8 mouse cellular contexts compared by ENCODE assay signal in the genomic region with DNA sequence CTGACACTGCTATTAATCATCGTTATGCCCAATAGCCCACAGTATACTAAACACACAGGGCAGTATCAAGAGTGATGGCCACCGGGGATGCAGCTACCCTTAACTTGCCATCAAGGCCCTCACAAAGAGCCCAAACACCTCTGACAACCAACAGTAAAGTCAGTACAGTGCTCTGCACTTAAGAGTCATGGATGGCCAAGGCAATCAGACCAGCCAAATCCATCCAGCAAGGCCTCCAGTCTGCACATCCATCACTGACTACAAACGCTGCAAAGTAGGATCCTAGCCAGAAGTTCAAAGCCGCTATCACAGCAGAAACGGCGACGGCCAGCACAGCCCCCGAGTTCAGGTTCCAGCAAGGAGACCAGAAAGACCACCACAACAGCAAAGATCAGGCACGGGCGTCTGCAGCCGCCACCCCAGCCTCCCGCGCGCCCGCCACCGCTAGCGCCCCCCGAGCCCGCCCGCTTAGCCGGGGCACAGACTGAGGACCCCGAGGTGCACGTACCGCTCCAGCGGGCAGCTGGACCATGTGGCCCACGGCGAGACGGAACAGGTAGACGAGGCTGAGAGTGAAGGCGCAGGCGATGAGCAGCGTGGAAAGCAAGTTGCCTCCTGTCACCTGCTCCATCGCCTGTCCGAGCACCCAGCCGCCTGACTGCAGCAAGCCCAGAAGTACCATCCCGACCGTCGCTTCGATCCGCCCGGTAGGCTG. TPM values are rescaled to one million over a fixed set of nuclear protein-coding genes. Genes with fewer than 3 reads are reported as not detected.
DNase-seq lines count a peak whose midpoint lies in the region; ATAC-seq and TF ChIP-seq lines count a peak whose summit lies in the region.

No protein-coding gene starts in this region.

- H3K27ac ChIP-seq in heart, embryonic 12.5 days (ENCODE audit: poor library complexity, severe bottlenecking), result peak overlapping the region; percentile 94
- peak overlapping the region; percentile 95 for H3K27ac ChIP-seq in forebrain, postnatal 0 days (ENCODE audit: low read depth, low read length)
- H3K27ac ChIP-seq in liver, embryonic 15.5 days (replicated peaks), result peak overlapping the region; percentile 81
- peak overlapping the region; percentile 96 for H3K27ac ChIP-seq in stomach, embryonic 15.5 days

- H3K9ac ChIP-seq in heart, embryonic 12.5 days, result peak overlapping the region; percentile 88
- H3K9ac ChIP-seq in forebrain, postnatal 0 days, result peak overlapping the region; percentile 84
- peak overlapping the region; percentile 75 for H3K9ac ChIP-seq in liver, embryonic 15.5 days
- peak overlapping the region; percentile 64 for H3K9ac ChIP-seq in stomach, embryonic 15.5 days

- DNase-seq in heart, postnatal 14 days, result no peak
- peak; percentile 2 for DNase-seq in thymus, postnatal 0 days (ENCODE audit: low spot score)
- no peak for DNase-seq in thymus, postnatal 25 days
- no peak for DNase-seq in forebrain, postnatal 0 days
- no peak for DNase-seq in kidney, postnatal 25 days

- no peaks in the 10 kb centered on the region for H3K27me3 ChIP-seq in heart, embryonic 12.5 days (replicated peaks)
- H3K27me3 ChIP-seq in forebrain, postnatal 0 days (ENCODE audit: insufficient read depth, low read length), result no peaks in the 10 kb centered on the region
- H3K27me3 ChIP-seq in liver, embryonic 15.5 days, result no peaks in the 10 kb centered on the region
- no peaks in the 10 kb centered on the region for H3K27me3 ChIP-seq in stomach, embryonic 15.5 days (replicated peaks)

- H3K36me3 ChIP-seq in heart, embryonic 12.5 days, result peaks cover 30% of the 10 kb centered on the region
- peaks cover 26% of the 10 kb centered on the region for H3K36me3 ChIP-seq in forebrain, postnatal 0 days (ENCODE audit: insufficient read depth)
- peaks cover 30% of the 10 kb centered on the region for H3K36me3 ChIP-seq in liver, embryonic 15.5 days (replicated peaks)
- peaks cover 18% of the 10 kb centered on the region for H3K36me3 ChIP-seq in stomach, embryonic 15.5 days

- ATAC-seq in heart, embryonic 12.5 days (ENCODE audit: insufficient number of reproducible peaks, low FRiP score), result peak; percentile 58
- ATAC-seq in forebrain, postnatal 0 days, result peak; percentile 45
- peak; percentile 27 for ATAC-seq in liver, embryonic 15.5 days (ENCODE audit: insufficient read depth)
- ATAC-seq in stomach, embryonic 15.5 days (ENCODE audit: insufficient read depth, low FRiP score, low read depth), result peak; percentile 37

- 1% methylated on average over 41 of the region's 41 CpGs for WGBS in heart, embryonic 12.5 days
- under 1% methylated on average over 41 of the region's 41 CpGs for WGBS in forebrain, postnatal 0 days
- WGBS in liver, embryonic 15.5 days (ENCODE audit: insufficient replicate concordance), result 2% methylated on average over 41 of the region's 41 CpGs
- WGBS in stomach, embryonic 15.5 days, result under 1% methylated on average over 41 of the region's 41 CpGs

- H3K4me3 ChIP-seq in heart, embryonic 12.5 days, result peak overlapping the region; percentile 88
- peak overlapping the region; percentile 95 for H3K4me3 ChIP-seq in forebrain, postnatal 0 days (ENCODE audit: low read depth, low read length)
- H3K4me3 ChIP-seq in liver, embryonic 15.5 days (replicated peaks), result peak overlapping the region; percentile 84
- H3K4me3 ChIP-seq in stomach, embryonic 15.5 days (replicated peaks), result peak overlapping the region; percentile 71

- intact Hi-C loops in heart, postnatal 14 days (cut with DNase I), result no loop called here

- no peak for TF ChIP-seq CTCF in forebrain, postnatal 0 days (IDR thresholded peaks at IDR 0.05; ENCODE audit: low read depth)

- peaks cover 7% of the 10 kb centered on the region for H3K4me1 ChIP-seq in heart, embryonic 12.5 days (replicated peaks)
- H3K4me1 ChIP-seq in forebrain, postnatal 0 days (ENCODE audit: insufficient read depth), result 0 out of 2 replicates have a peak, but pooled peaks cover 4% of the 10 kb centered on the region
- peaks cover 20% of the 10 kb centered on the region for H3K4me1 ChIP-seq in liver, embryonic 15.5 days (replicated peaks)
- H3K4me1 ChIP-seq in stomach, embryonic 15.5 days, result no peaks in the 10 kb centered on the region

- H3K4me2 ChIP-seq in heart, embryonic 12.5 days, result peak overlapping the region; percentile 89
- peak overlapping the region; percentile 58 for H3K4me2 ChIP-seq in forebrain, postnatal 0 days (ENCODE audit: low read depth)
- H3K4me2 ChIP-seq in liver, embryonic 15.5 days, result peak overlapping the region; percentile 97
- peak overlapping the region; percentile 68 for H3K4me2 ChIP-seq in stomach, embryonic 15.5 days

- H3K9me3 ChIP-seq in heart, embryonic 12.5 days (replicated peaks), result peaks cover 3% of the 10 kb centered on the region; the same call in 1 of the 2 replicates
- no peaks in the 10 kb centered on the region for H3K9me3 ChIP-seq in forebrain, postnatal 0 days (ENCODE audit: low read length)
- no peaks in the 10 kb centered on the region for H3K9me3 ChIP-seq in liver, embryonic 15.5 days (replicated peaks)
- H3K9me3 ChIP-seq in stomach, embryonic 15.5 days, result no peaks in the 10 kb centered on the region

RNA-seq across cellular contexts. Expression of a gene that starts 0.8 kb away (rescaled TPM):
- 47.5 and 50.8 TPM in 2 replicates for polyA plus RNA-seq in heart, embryonic 12.5 days (2016; fragmentation: Nextera tagmentation; extraction: Ambion mirVana)
- 1 to 10 TPM; 6.8 to 7.3 TPM for total RNA-seq in heart, postnatal 14 days (2021)
- 32.7 and 35.4 TPM in 2 replicates for polyA plus RNA-seq in thymus, postnatal 0 days (2015; fragmentation: Nextera tagmentation; extraction: Ambion mirVana)
- 291 and 369 TPM in 2 replicates for total RNA-seq in forebrain, postnatal 0 days (2014; rRNA removed)
- 95.4 and 107 TPM in 2 replicates for polyA plus RNA-seq in forebrain, postnatal 0 days (2015; fragmentation: Nextera tagmentation; extraction: Ambion mirVana)
- polyA plus RNA-seq in liver, embryonic 15.5 days (2015; fragmentation: Nextera tagmentation; extraction: Ambion mirVana), result 53.6 and 57.9 TPM in 2 replicates
- 77.3 and 80.8 TPM in 2 replicates for polyA plus RNA-seq in stomach, embryonic 15.5 days (2015; fragmentation: Nextera tagmentation; extraction: Ambion mirVana)
